ENCODE assay signal across 8 mouse cellular contexts in genomic region chr10:130280066-130280465, GRCm38 (mm10). TPM values are rescaled to one million over a fixed set of nuclear protein-coding genes. Genes with fewer than 3 reads are reported as not detected.
DNase-seq lines count a peak whose midpoint lies in the region; ATAC-seq and TF ChIP-seq lines count a peak whose summit lies in the region.

Neurod4 (minus strand) TSS chr10:130280240.

- no peaks in the 10 kb centered on the region for H3K36me3 ChIP-seq in kidney, adult 2 months (ENCODE audit: control insufficient read depth, insufficient read depth, low read length)
- H3K36me3 ChIP-seq in hindbrain, embryonic 13.5 days = no peaks in the 10 kb centered on the region
- no peaks in the 10 kb centered on the region for H3K36me3 ChIP-seq in lung, postnatal 0 days (ENCODE audit: insufficient read depth, low read length)
- no peaks in the 10 kb centered on the region for H3K36me3 ChIP-seq in stomach, embryonic 14.5 days (ENCODE audit: control insufficient read depth, insufficient read depth, low read length)

- ATAC-seq in common myeloid progenitor, adult 5-6 weeks (replicated peaks; ENCODE audit: low read depth, poor library complexity, severe bottlenecking) = peak; percentile 100
- ATAC-seq in hindbrain, embryonic 13.5 days (ENCODE audit: low FRiP score) = peak; percentile 66
- no peak for ATAC-seq in lung, postnatal 0 days
- ATAC-seq in stomach, embryonic 14.5 days (ENCODE audit: insufficient number of reproducible peaks, insufficient read depth, low FRiP score, low read depth) = peak; percentile 80; the same call in 1 of the 2 replicates

- no peaks in the 10 kb centered on the region for H3K27me3 ChIP-seq in kidney, adult 2 months (replicated peaks; ENCODE audit: control insufficient read depth, insufficient read depth, low read length)
- H3K27me3 ChIP-seq in hindbrain, embryonic 13.5 days = no peaks in the 10 kb centered on the region
- H3K27me3 ChIP-seq in lung, postnatal 0 days (replicated peaks; ENCODE audit: insufficient read depth, low read length) = no peaks in the 10 kb centered on the region
- no peaks in the 10 kb centered on the region for H3K27me3 ChIP-seq in stomach, embryonic 14.5 days (ENCODE audit: control insufficient read depth, insufficient read depth, low read length)

- no peaks in the 10 kb centered on the region for H3K4me1 ChIP-seq in kidney, adult 2 months (ENCODE audit: control insufficient read depth, insufficient read depth, low read length)
- peaks cover 14% of the 10 kb centered on the region for H3K4me1 ChIP-seq in hindbrain, embryonic 13.5 days (replicated peaks)
- H3K4me1 ChIP-seq in lung, postnatal 0 days (ENCODE audit: insufficient read depth, low read depth, low read length) = no peaks in the 10 kb centered on the region
- H3K4me1 ChIP-seq in stomach, embryonic 14.5 days (ENCODE audit: control insufficient read depth, insufficient read depth, low read length) = no peaks in the 10 kb centered on the region

- no peaks in the 10 kb centered on the region for H3K9me3 ChIP-seq in hindbrain, embryonic 13.5 days
- H3K9me3 ChIP-seq in lung, postnatal 0 days (ENCODE audit: low read length) = no peaks in the 10 kb centered on the region
- no peaks in the 10 kb centered on the region for H3K9me3 ChIP-seq in stomach, embryonic 14.5 days (ENCODE audit: control insufficient read depth, low read depth, low read length)

- no peak for TF ChIP-seq POLR2A in kidney, adult 2 months (IDR thresholded peaks at IDR 0.05; ENCODE audit: low read depth, low read length)

- H3K4me2 ChIP-seq in hindbrain, embryonic 13.5 days = peak within 1 kb of the TSS; percentile 36; the same call in 1 of the 2 replicates
- H3K4me2 ChIP-seq in lung, postnatal 0 days (replicated peaks; ENCODE audit: low read depth, low read length) = no peak within 1 kb of the TSS
- no peak within 1 kb of the TSS for H3K4me2 ChIP-seq in stomach, embryonic 14.5 days (replicated peaks; ENCODE audit: low read depth, low read length)

- DNase-seq in kidney, adult 2 months = peak; percentile 0
- no peak for DNase-seq in kidney, adult 18-20 months
- peak; percentile 9 for DNase-seq in lung, postnatal 0 days (ENCODE audit: low spot score)
- DNase-seq in thymus, postnatal 25 days = no peak
- no peak for DNase-seq in left cerebral cortex, postnatal 25 days (ENCODE audit: low spot score in 2 of 2)

- no peak within 1 kb of the TSS for H3K9ac ChIP-seq in hindbrain, embryonic 13.5 days
- H3K9ac ChIP-seq in lung, postnatal 0 days (replicated peaks; ENCODE audit: low read depth) = no peak within 1 kb of the TSS
- no peak within 1 kb of the TSS for H3K9ac ChIP-seq in stomach, embryonic 14.5 days (replicated peaks; ENCODE audit: low read depth, low read length)

- no peak for TF ChIP-seq EP300 in lung, postnatal 0 days (IDR thresholded peaks at IDR 0.05)

- intact Hi-C loops in left cerebral cortex, postnatal 25 days (cut with DNase I) = no loop called here

- under 1% methylated on average over 7 of the region's 7 CpGs for WGBS in kidney, adult 2 months
- 0% methylated on average over 7 of the region's 7 CpGs for WGBS in hindbrain, embryonic 13.5 days
- WGBS in lung, postnatal 0 days = 1% methylated on average over 7 of the region's 7 CpGs
- 1% methylated on average over 7 of the region's 7 CpGs for WGBS in stomach, embryonic 14.5 days

- no peak for TF ChIP-seq CTCF in kidney, adult 2 months (conservative IDR thresholded peaks at IDR 0.05; ENCODE audit: insufficient read depth, insufficient read length, low read depth, low read length)
- no peak for TF ChIP-seq CTCF in lung, postnatal 0 days (IDR thresholded peaks at IDR 0.05)

- no peak within 1 kb of the TSS for H3K27ac ChIP-seq in kidney, adult 2 months (ENCODE audit: insufficient read depth, low read depth, low read length)
- no peak within 1 kb of the TSS for H3K27ac ChIP-seq in hindbrain, embryonic 13.5 days
- no peak within 1 kb of the TSS for H3K27ac ChIP-seq in lung, postnatal 0 days (ENCODE audit: low read length)
- H3K27ac ChIP-seq in stomach, embryonic 14.5 days (ENCODE audit: low read length) = no peak within 1 kb of the TSS

- no peak within 1 kb of the TSS for H3K4me3 ChIP-seq in kidney, adult 2 months (ENCODE audit: insufficient read depth, low read depth, low read length)
- no peak within 1 kb of the TSS for H3K4me3 ChIP-seq in hindbrain, embryonic 13.5 days
- no peak within 1 kb of the TSS for H3K4me3 ChIP-seq in lung, postnatal 0 days (ENCODE audit: low read depth, low read length)
- H3K4me3 ChIP-seq in stomach, embryonic 14.5 days (ENCODE audit: low read depth, low read length) = no peak within 1 kb of the TSS

RNA-seq across cellular contexts. Expression of gene Neurod4, which starts in this region (rescaled TPM):
- not detected in 2 replicates for polyA plus RNA-seq in kidney, adult 2 months (2012; rRNA removed)
- total RNA-seq in common myeloid progenitor, adult 5-6 weeks (2017) = not detected in 2 replicates
- 2.7 and 6.7 TPM in 2 replicates for polyA plus RNA-seq in hindbrain, embryonic 13.5 days (2015; fragmentation: Nextera tagmentation; extraction: Ambion mirVana)
- not detected in 2 replicates for polyA plus RNA-seq in lung, postnatal 0 days (2015; fragmentation: Nextera tagmentation; extraction: Ambion mirVana)
- polyA plus RNA-seq in stomach, embryonic 14.5 days (2014; fragmentation: Nextera tagmentation; extraction: Ambion mirVana) = 0.14 TPM in 1 of 2 replicates, not detected in the other
- total RNA-seq in left cerebral cortex, postnatal 25 days (2021) = under 1 TPM; 0.23 to 0.25 TPM

Comparison
In these comparisons a context has a peak if more than half of its experiments do, and no peak if none do; other contexts are left out.
1. Peak in DNase-seq in kidney, adult 2 months; RNA of the gene not detected or under 1 TPM.
2. Peak in ATAC-seq in common myeloid progenitor, adult 5-6 weeks; RNA of the gene not detected or under 1 TPM.
3. Peak in DNase-seq in lung, postnatal 0 days; RNA of the gene not detected or under 1 TPM.
4. Peak in ATAC-seq in stomach, embryonic 14.5 days; RNA of the gene not detected or under 1 TPM.